Mouse (Mus musculus): Measurements from ENCODE around the gene Ankrd13d. TPM values are rescaled to one million over a fixed set of nuclear protein-coding genes. Genes with fewer than 3 reads are reported as not detected.
A peak's percentile ranks its signal among the peaks of the same experiment; 100 is the strongest.
"Not testable (repeated sequence)": the region's sequence is repeated elsewhere in the genome, so short reads cannot be mapped to it uniquely, and the experiment has no call there.

Gene Ankrd13d
- total RNA-seq, 2 experiments from 2014 or later = 1.2 to 1.3 TPM

DNA sequence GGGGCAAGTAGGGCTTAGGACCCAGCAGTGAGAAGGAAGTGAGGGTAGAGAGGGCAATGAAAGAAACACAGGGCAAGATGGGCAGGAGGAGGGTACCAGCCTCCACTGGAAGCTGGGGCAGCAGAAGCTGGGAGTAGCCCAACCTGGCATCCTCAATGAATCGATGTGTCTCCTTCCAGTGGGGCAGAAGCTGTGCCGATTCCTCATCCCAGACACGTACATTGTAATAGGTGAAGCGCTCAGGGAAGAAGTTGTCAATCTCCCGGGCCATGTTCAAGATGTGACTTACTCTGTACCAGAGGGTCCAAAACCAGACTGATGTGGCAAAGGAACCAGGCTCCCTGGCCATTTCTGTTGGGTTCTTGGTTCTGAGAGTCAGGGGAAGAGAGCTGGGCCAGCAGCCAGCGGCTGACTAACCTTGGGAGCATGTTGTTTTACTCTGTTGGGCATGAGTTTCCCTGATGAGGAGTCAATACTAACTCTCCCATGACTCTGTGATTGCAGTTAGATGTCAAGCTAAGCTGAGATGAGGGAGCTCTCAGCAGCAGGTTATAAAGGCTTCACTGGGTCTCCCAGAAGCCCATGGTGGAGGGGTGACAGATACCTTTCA, 18.7 kb downstream of the Ankrd13d start:
- no peak for DNase-seq

DNA sequence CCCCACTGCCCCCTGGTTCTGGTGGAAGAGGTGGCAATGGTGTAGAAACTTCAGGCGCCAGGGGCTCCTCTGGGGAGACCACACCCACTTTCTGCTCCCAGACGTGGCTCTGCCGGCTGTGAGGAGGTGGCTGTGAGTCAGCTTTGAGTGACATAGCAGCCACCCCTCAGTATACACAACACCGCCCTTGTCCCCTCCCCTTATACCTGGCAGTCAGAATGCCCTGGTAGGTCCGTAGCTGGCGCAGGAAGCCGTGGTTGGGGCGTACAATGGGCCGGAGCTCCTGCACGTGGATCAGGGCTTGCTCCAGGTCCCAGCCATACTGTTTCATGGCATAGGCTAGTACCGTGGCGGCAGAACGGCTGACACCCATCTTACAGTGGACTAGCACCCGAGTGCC, 19.2 kb downstream of the Ankrd13d start:
- DNase-seq = no peak

DNA sequence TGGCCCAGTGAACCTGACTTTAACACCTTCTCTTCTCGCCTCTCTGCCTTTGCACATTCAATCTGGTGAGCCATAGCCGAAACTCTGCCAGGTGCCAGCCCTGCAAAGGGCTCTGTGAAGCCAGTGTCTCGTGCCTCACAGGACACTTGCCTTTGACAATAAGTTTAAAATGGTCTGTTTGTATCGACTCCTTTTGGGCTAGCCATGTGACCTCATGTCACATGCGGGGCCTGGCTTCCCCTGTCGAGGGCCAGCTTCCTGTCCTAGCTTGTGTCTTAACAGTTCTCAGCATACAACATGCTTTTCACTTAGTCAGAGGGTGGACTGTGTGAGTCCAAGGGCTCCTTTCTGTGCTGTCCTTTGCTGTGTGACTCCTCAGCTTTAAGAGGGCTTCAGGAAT, 20.2 kb downstream of the Ankrd13d start:
- no peak for DNase-seq

DNA sequence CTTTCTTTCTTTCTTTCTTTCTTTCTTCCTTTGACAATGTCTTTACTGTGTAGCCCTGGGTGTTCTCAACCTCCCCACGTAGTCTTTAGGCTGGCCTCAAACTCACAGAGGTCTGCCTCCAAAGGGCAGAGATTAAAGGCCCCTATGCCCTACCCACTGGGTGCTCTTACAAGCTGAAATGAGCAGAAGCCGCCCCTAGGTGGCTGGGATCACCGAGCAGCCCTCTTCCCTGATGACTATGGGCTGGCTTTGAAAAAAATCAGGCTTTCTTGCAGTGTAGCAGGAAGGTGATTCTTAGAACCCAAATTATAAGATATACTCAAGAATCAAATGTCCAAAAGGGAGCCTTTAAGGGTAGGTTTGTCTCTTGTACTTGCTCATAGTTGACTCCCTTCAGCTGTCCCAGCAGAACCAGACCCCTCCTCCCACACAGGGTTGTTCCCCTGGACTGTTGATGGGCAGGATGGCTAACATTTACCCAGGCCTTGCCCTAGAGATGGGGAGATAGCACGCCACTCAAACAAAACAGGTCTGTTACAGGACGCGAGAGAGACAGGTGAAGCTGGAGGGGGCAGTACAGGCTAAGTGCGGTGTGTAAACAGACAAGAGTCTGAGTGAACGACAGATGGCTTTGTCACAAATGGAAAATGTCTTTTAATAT, 21.8 kb downstream of the Ankrd13d start:
- DNase-seq = no peak

DNA sequence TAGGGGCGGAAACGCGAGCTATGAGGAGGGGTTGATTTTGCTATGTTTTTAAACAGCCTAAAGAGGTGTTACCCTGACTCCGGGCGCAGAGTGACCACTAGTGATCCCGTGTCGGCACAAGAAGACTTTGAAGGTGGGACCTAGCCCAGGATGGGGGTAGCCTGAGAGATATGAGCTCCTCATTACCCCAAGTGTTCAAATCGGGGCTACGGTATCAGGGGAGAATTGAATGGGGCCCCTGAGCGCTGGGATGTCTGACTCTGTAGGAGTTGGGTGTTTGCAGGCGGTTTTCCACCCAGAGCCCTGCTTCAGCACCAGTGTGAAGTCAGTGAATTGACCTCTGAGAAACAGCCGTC, 25.1 kb downstream of the Ankrd13d start:
- no peak for DNase-seq

DNA sequence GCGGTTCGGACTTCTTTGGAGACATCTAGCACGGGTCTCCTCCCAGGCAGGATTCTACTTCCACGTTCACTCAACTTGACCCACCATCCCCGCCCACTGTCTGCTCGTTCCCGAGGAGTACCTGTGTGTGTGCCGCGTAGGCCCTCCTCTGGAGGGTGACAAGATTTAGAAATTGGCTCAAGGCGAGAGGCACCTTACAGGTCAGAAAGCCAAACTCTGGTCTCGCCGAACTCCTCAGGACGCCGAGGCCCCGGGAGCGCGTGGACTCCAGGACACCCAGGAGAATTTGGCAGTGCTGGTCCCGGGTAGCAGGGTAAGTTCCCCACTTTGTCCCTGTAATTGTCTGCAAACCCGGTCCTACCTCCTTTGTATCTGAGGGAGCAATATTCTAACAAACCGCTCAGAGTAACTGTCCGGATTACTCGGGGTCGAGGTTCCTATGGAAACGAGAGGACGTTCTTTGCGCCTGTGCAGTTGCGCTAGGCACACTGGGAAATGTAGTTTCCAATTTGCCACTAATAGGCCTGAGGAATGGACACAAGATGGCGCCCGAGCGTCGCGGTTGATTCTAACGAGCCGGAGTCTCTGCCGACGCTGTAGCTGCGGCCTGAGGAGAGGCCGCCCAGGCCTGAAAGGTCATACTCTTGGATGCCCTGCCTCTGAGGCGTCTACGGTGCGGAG, 25.6 kb downstream of the Ankrd13d start:
- DNase-seq = peak; percentile 93

DNA sequence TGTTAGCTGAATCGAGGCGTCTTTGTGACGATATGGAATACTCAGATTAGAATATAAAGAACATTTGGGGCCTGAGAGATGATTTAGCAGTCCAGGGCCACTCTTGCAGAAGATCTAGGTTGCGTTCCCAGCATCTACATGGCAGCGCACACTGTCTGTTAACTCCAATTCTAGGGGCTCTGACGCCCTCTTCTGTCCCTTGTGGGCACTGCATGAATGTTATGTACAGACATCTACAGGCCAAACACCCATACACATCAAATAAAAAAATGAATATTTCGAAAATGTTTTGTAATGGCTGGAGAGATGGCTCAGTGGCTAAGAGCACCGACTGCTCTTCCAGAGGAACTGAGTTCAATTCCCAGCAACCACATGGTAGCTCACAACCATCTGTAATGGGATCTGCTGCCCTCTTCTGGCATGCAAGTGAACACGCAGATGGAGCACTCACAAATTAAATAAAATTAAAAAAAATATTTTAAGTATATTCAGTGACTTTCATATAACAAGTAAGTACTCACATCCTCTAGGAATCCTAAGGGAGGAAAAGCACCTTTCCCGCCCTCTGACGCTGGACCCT, 27.3 kb downstream of the Ankrd13d start:
- DNase-seq = no peak

DNA sequence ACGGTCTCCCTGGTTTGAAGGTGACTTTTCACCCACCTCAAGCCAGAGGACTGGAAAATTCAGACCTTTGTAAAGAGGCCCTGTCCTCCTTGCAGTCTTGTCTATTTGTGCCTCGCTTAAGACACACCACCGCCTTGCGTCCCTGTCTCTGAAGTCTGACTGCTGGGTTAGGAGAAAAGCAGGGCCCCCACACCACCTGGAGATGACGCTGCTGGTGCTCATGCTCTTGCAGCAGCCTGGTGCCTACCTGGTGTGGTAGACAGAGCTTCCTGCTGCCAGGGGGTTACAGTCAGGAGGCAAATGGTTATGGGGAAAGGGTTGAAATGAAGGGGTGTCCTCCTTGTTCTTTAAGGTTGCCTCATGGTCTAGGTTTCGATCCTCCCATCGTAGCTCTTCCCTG, 28.7 kb downstream of the Ankrd13d start:
- no peak for DNase-seq

DNA sequence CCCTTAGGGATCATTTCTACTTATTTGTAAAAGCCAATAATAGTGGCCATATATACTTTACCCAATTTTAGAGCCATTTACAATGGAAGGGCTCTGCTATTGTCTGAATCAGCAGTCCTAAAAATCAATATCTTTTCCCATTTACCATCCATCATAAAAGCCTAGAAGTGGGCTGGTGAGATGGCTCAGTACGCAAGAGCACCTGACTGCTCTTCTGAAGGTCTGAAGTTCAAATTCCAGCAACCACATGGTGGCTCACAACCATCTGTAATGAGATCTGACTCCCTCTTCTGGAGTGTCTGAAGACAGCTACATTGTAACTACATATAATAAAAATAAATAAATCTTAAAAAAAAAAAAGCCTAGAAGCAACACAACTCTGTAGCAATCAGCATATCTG, 34.3 kb downstream of the Ankrd13d start:
- not testable (repeated sequence) for DNase-seq

DNA sequence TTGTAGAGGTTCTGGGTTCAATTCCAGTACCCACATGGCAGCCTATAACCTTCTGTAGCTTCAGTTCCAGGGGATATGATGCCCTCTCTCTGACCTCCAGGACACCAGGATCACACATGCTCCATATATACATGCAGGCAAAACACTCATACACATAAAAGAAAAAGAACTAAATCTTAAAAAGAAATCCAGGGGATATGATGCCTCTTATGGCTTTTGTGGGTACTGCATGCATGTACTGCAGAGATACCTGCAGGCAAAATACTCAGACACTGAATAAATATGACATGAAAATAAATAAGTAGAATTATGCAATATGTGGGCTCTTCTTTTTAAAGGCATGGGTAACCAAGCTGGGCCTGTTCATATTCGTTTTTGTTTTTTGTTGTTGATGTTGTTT, 35.9 kb downstream of the Ankrd13d start:
- no peak for DNase-seq

DNA sequence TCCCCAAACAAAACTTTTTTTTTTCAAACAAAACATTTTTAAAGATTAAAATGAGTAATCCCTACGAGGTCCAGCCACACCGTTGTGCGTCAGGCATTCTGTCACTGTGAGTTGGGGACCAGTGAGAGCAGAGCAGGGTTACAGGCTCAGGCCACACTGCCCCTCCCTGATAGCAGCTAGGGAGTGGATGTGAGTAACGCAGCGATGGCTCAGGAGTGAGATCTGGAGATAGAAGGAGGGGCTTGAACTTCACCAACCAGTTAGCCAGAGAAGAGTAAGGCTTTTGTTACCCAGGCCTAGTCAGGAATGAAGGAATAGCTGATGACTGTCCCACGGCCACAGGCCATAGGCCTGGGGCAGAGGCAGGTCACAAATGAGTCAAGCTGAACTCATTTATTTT, 38.2 kb downstream of the Ankrd13d start:
- no peak for DNase-seq

DNA sequence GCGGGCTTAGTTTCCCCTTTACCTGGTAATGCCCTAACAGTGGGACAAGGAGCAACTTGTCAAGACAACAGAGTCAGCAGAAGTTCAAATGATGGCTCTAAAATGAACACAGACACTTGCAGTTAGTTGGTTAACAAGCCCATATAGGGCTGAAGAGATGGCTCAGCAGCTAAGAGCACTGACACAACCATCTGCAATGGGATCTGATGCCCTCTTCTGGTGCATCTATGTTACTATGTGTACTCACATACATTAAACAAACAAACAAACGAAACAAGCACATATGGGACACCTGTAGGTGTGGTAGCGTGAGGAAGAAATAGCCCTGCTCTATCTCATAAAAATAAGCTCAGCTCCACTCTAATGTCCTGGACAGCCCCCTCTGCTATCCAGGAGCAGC, 40.5 kb downstream of the Ankrd13d start:
- DNase-seq = no peak

DNA sequence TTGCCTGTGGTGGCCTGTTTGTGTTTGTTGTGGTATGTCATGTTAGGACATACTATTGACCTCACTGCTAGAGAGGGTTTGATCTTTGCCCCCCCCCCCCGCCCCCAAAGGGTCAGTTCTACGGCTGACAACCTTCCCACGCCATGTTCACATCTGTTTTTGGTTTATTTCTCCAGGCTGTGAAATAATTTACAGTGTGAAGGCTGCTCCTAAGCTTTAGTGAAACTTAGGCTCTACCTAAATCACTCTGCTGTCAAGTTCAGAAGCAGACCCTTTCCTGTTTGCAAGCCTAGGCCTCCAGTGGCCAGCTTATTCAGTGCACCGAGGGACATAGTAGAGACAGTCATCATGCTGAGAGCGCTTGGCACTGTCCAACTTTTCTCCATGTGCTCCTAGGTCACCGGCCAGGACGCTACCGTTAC, 42.7 kb downstream of the Ankrd13d start:
- DNase-seq = no peak

DNA sequence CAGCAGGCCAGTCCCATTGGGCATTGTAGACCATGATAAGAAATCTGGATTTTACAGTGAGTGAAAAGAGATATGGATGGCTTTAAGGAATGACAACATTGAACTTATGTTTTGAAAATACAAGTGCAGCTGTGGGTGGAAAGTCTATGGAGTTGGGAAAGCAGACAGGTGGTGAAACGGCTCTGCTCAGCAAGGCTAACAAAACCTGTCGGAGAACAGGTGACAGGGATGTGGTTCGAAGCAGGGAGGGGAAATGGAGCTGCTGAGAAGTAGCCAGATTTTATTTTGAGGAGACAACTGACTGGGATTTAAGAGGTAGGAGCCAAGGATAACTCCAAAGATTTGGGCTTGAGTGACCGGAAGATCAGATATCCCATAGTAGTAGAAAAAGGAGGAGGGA, 48.4 kb downstream of the Ankrd13d start:
- DNase-seq = no peak

DNA sequence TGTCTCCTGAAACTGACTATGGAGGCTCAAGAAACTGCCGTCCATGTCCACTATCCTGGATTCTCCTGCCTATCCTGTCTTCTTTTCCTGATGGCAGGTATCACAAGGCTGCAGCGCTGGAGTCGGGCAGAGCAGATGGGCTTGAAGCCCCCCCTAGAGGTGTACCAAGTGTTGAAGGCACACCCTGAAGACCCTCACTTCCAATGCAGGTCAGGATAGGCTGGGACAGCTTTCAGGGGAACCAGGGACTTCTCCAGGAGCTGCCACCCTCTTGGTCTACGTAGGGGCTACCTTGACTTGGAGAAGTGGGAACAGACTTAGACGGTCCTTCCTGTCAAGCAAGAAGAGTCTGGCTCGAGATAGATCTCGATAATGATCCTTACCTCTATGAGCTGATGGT, 50.3 kb downstream of the Ankrd13d start:
- no peak for DNase-seq

DNA sequence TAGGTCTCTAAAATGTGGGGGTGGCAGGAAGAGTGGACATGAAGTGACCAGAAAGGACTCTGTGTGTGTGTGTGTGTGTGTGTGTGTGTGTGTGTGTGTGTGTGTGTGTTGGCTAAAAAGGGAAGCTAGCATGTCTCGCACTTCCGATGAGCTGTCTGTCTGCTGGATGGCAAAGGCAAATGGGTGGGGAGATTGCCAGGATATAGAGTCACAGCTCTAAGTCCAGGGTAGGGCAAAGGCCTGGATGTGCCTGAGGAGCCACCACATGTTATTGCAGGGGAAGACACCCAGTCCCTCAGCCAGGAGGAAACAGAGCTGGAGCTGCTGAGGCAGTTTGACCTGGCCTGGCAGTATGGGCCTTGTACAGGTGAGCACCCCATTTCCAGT, 50.8 kb downstream of the Ankrd13d start:
- no peak for DNase-seq

DNA sequence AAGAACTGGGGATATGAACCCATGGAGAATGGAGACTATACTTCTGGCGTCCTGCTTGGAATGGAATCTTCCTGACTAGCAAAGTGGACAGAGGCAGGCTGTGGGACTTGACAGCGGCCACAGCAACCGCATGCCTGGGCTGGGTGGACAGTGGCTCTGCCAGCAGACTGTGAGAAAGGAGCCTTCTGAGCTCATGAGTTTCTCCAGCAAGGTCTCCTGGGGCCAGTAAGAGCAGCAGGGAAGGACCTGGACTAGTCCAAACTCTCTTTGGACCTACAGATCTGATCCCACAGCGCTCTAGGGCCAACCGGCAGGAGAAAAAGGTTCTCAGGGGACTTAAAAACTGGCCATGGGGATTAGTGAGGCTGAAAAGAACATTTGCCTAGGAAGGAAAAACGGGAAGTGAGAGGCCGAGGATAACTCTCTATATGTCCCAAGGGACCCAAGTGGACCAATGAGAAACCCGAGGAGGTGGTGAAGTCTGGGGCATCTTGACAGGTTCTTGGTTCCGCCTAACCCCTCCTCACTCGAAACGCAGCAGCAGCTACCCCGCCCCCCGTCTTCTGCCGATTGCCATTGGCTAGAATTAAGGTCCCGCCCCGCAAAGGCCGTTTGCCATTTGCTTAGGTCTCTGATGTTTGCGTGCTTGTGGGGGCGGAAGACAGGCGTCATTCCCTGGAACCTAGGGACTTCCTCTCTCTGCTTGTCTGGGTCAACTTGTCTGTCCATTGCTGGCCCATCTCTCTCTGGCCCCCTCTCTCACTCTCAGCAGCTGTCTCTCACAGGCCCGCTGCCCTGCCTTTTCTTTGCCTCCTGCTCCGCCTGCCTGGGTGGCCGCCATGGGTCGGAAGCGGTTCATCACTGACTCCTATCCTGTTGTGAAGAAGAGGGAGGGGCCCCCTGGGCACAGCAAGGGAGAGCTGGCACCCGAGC, 51.4 kb downstream of the Ankrd13d start, which contains the start of gene Pold4:
Pold4 (plus strand) TSS at position 647 of the 933 bp plus-strand sequence.
- peak; percentile 96 for DNase-seq

DNA sequence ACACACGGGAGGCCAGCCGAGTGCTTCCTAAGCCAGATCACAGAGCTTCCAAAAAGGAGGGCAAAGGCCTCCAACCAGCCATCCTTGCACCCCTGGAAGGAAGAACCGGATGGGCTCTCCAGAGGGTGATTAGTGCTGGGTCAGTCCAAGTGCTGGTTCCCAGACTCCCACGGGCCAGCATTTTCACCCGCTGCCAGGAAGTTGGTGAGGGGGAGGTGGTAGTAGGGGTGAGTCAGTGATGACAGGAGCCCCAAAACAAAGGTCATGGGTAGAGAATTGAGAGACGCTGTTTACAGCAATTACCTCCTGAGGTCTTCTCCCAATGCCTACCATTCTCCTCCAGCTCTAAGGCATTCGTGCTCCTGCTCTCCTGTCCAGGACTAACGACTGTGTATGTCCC, 52.5 kb downstream of the Ankrd13d start:
- DNase-seq = no peak

DNA sequence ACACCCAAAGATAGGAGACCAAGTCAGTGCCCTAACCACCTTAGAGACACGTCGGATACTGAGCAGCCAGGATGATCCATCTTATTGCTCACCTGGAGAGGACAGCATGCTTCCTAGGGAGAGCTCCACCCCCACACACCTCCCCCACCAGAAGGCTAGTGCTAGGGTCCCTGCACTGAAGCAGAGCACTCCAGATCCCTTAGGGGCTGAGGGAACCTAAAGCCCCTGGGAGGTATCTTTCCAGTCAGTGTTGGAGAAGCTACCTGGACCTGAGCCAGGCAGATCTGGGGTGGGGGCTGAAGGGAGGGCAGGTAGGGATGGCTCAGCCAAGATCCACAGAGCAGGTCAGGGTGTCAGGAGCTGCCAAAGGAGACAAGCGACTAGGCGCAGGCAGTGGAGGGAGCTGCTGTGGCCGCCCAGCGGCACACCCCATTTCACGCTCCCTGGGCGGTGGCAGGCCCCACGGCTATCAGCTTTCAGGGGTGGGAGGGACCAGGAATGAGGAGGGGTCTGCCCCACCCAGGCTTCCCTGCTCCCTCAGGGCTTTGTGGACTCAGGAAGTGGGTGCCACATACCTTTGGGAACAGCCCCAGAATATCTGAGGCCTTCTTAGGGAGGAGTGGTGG, 53.4 kb downstream of the Ankrd13d start:
- DNase-seq = no peak

DNA sequence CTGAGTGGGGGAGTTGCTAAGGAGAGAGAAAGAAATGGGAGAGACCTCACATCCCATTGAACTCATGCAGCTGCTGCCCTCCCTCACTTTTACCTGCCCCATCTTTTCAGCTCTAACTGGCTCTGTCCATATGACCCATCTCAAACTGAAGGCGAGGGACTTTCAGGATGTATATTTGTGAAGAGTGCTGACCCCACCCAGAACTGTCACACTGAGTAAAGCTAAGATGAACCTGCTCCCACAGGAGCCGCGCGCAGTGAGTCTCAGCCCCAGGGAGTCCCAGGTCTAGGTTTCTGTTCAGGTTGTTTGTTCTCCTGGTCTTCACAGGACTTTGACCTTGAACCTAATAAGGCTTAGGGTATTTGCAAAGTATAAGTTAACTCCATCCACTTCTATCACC, 54.0 kb downstream of the Ankrd13d start:
- no peak for DNase-seq

DNA sequence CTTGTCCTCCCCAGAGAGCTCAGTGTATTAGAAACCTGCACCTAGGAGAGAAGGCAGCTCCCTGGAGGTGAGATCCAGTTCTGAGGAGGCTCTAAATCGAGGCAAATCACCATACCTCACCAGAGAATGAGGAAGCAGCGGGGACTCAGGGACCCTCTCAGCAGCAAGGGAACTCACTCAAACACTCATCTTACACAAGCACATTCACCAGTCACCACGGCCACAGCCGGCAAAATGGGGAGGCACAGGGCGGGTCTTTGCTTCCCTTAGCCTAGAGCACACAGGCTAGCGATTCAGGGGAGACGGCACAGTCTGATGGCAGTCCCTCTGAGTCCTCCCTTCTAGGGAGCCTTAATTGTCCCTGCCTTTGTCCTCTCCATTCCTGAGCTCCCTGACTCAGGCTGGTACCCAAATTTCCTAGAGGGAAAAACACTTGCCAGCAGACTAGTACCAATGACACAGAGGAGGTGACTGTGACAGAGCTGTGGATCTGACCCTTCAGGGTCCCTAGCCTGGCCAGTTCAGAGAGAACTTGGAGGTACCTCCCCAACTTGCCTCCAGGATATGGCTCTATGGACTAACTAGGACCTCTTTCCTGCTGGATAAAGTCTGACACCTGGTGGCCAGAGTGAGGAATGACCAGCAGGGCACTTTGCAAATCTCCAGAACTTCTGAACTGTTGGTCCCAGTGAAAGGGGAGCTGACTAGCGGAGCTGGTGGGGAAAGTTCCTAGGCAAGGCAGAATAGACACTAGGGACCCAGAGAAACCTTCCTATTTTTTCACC, 54.9 kb downstream of the Ankrd13d start:
- DNase-seq = peak; percentile 59
